9 mouse cellular contexts compared by ENCODE assay signal in genomic region chr16:97670131-97671038, GRCm38 (mm10). TPM values are rescaled to one million over a fixed set of nuclear protein-coding genes. Genes with fewer than 3 reads are reported as not detected.
DNase-seq lines count a peak whose midpoint lies in the region; ATAC-seq and TF ChIP-seq lines count a peak whose summit lies in the region.
"Had no signal": no experiment of that assay in that cellular context is flagged by ENCODE, and none has a peak within 500 bp of the region (broad histone marks: within the 10 kb centered on the region; RNA-seq: fewer than 3 reads in every experiment).

No protein-coding gene starts in this region.

- no peaks in the 10 kb centered on the region for H3K9me3 ChIP-seq in heart, embryonic 10.5 days
- H3K9me3 ChIP-seq in intestine, embryonic 16.5 days (ENCODE audit: control insufficient read depth, low read length), result no peaks in the 10 kb centered on the region
- no peaks in the 10 kb centered on the region for H3K9me3 ChIP-seq in hindbrain, embryonic 12.5 days (replicated peaks)
- H3K9me3 ChIP-seq: megakaryocyte, embryonic 14.5 days had no signal

- peak; percentile 85 for ATAC-seq in intestine, embryonic 16.5 days
- ATAC-seq in hindbrain, embryonic 12.5 days (ENCODE audit: low FRiP score), result no peak

- H3K4me1 ChIP-seq in heart, embryonic 10.5 days, result peaks cover 18% of the 10 kb centered on the region
- H3K4me1 ChIP-seq in intestine, embryonic 16.5 days (ENCODE audit: control insufficient read depth, insufficient read depth, low read length), result peaks cover 16% of the 10 kb centered on the region
- no peaks in the 10 kb centered on the region for H3K4me1 ChIP-seq in thymus, adult 2 months (replicated peaks; ENCODE audit: control insufficient read depth, insufficient read depth, low read length)
- no peaks in the 10 kb centered on the region for H3K4me1 ChIP-seq in hindbrain, embryonic 12.5 days
- H3K4me1 ChIP-seq: megakaryocyte, embryonic 14.5 days had no signal

- peak; percentile 2 to 12 for DNase-seq in heart, postnatal 14 days
- no peak for DNase-seq in heart, embryonic 10.5 days (ENCODE audit: low spot score)
- peak; percentile 58 for DNase-seq in adipocyte (ENCODE audit: low spot score)
- DNase-seq in lung, adult 18-20 months, result peak; percentile 49 to 76
- DNase-seq in thymus, adult 2 months, result no peak
- DNase-seq in adrenal gland, adult 2 months, result no peak

- H3K27me3 ChIP-seq in heart, embryonic 10.5 days (ENCODE audit: insufficient read depth, poor library complexity, severe bottlenecking), result peaks cover 12% of the 10 kb centered on the region; the same call in 1 of the 2 replicates
- H3K27me3 ChIP-seq in intestine, embryonic 16.5 days (replicated peaks; ENCODE audit: control insufficient read depth, insufficient read depth, low read length), result no peaks in the 10 kb centered on the region
- H3K27me3 ChIP-seq in thymus, adult 2 months (ENCODE audit: control insufficient read depth, insufficient read depth, low read length), result no peaks in the 10 kb centered on the region
- no peaks in the 10 kb centered on the region for H3K27me3 ChIP-seq in hindbrain, embryonic 12.5 days

- 72% methylated on average over 8 of the region's 8 CpGs for WGBS in heart, embryonic 10.5 days
- WGBS in intestine, embryonic 16.5 days, result 52% methylated on average over 8 of the region's 8 CpGs
- WGBS in thymus, adult 2 months, result 86% methylated on average over 8 of the region's 8 CpGs
- 82% methylated on average over 8 of the region's 8 CpGs for WGBS in hindbrain, embryonic 12.5 days

- H3K27ac ChIP-seq in heart, embryonic 10.5 days, result no peak overlapping the region
- H3K27ac ChIP-seq in intestine, embryonic 16.5 days (ENCODE audit: low read length), result peak overlapping the region; percentile 59
- no peak overlapping the region for H3K27ac ChIP-seq in thymus, adult 2 months (ENCODE audit: control insufficient read depth, insufficient read depth, low read length)
- no peak overlapping the region for H3K27ac ChIP-seq in hindbrain, embryonic 12.5 days

- intact Hi-C loops in heart, postnatal 14 days (cut with DNase I), result no loop called here

- no peak overlapping the region for H3K9ac ChIP-seq in intestine, embryonic 16.5 days (ENCODE audit: low read depth, low read length)
- no peak overlapping the region for H3K9ac ChIP-seq in hindbrain, embryonic 12.5 days

- H3K4me3 ChIP-seq in heart, embryonic 10.5 days, result no peak overlapping the region
- no peak overlapping the region for H3K4me3 ChIP-seq in intestine, embryonic 16.5 days (ENCODE audit: low read length)
- no peak overlapping the region for H3K4me3 ChIP-seq in thymus, adult 2 months (ENCODE audit: control insufficient read depth, insufficient read depth, low read length)
- H3K4me3 ChIP-seq in hindbrain, embryonic 12.5 days, result no peak overlapping the region
- H3K4me3 ChIP-seq: megakaryocyte, embryonic 14.5 days had no signal

- no peaks in the 10 kb centered on the region for H3K36me3 ChIP-seq in heart, embryonic 10.5 days
- no peaks in the 10 kb centered on the region for H3K36me3 ChIP-seq in intestine, embryonic 16.5 days (ENCODE audit: control insufficient read depth, insufficient read depth, low read length)
- no peaks in the 10 kb centered on the region for H3K36me3 ChIP-seq in thymus, adult 2 months (ENCODE audit: control insufficient read depth, insufficient read depth, low read length)
- H3K36me3 ChIP-seq in hindbrain, embryonic 12.5 days, result no peaks in the 10 kb centered on the region

- H3K4me2 ChIP-seq in intestine, embryonic 16.5 days (ENCODE audit: low read depth, low read length), result no peak overlapping the region
- no peak overlapping the region for H3K4me2 ChIP-seq in hindbrain, embryonic 12.5 days (replicated peaks)

- TF ChIP-seq POLR2A in thymus, adult 2 months (IDR thresholded peaks at IDR 0.05; ENCODE audit: control insufficient read depth, extremely low read depth, insufficient read depth, low read length, poor library complexity), result no peak

- no peak for TF ChIP-seq CTCF in thymus, adult 2 months (IDR thresholded peaks at IDR 0.05; ENCODE audit: borderline replicate concordance, control insufficient read depth, extremely low read depth, insufficient read depth, low read length, poor library complexity)

RNA-seq across cellular contexts. Expression of gene Tmprss2, which starts 59.4 kb away (rescaled TPM):
- under 1 TPM in 1 of 2 experiments, not detected in 1; 0.36 TPM for total RNA-seq in heart, postnatal 14 days (2021)
- 0.68 and 2.5 TPM in 2 replicates for polyA plus RNA-seq in heart, embryonic 10.5 days (2016; fragmentation: Nextera tagmentation; extraction: Ambion mirVana)
- 26.3 and 33.1 TPM in 2 replicates for polyA plus RNA-seq in intestine, embryonic 16.5 days (2015; fragmentation: Nextera tagmentation; extraction: Ambion mirVana)
- polyA plus RNA-seq in thymus, adult 2 months (2012; rRNA removed), result 2.6 and 4.0 TPM in 2 replicates
- total RNA-seq in adrenal gland, adult 2 months (2021), result under 1 TPM in 1 of 2 experiments, not detected in 1; 0.37 TPM
- 0.29 TPM in 1 of 2 replicates, not detected in the other for polyA plus RNA-seq in adrenal gland, adult 2 months (2012; rRNA removed)
- polyA plus RNA-seq in hindbrain, embryonic 12.5 days (2016; fragmentation: Nextera tagmentation; extraction: Ambion mirVana), result 0.38 and 0.41 TPM in 2 replicates

Comparison
In these comparisons a context has a peak if more than half of its experiments do, and no peak if none do; other contexts are left out.
1. DNase-seq: peak in heart, postnatal 14 days (2 of 2), adipocyte (single experiment) and lung, adult 18-20 months (2 of 2); none in heart, embryonic 10.5 days (single experiment), thymus, adult 2 months (single experiment) and adrenal gland, adult 2 months (single experiment).